In genomic region chrX:51167976-51168375, GRCm38 (mm10) we compare ENCODE assay signal across 26 mouse cellular contexts. TPM values are rescaled to one million over a fixed set of nuclear protein-coding genes. Genes with fewer than 3 reads are reported as not detected.
"Had no signal": no experiment of that assay in that cellular context is flagged by ENCODE, and none has a peak within 500 bp of the region (broad histone marks: within the 10 kb centered on the region; RNA-seq: fewer than 3 reads in every experiment).

No protein-coding gene starts in this region.

- H3K27ac ChIP-seq: gastrocnemius, adult 2 months; heart, embryonic 10.5 days; hindbrain, embryonic 10.5 days; hindbrain, embryonic 12.5 days; hindbrain, embryonic 14.5 days; intestine, embryonic 15.5 days; layer of hippocampus, adult 2 months; limb, embryonic 13.5 days; limb, embryonic 15.5 days; liver, embryonic 12.5 days had no signal

- H3K4me1 ChIP-seq: heart, embryonic 10.5 days; heart, embryonic 12.5 days; hindbrain, embryonic 10.5 days; hindbrain, embryonic 12.5 days; intestine, embryonic 15.5 days; limb, embryonic 15.5 days had no signal

- H3K36me3 ChIP-seq: heart, embryonic 10.5 days; heart, embryonic 12.5 days; hindbrain, embryonic 10.5 days; hindbrain, embryonic 12.5 days; intestine, embryonic 15.5 days; limb, embryonic 13.5 days; limb, embryonic 15.5 days; liver, embryonic 12.5 days had no signal

- DNase-seq: gastrocnemius, adult 2 months; gastrocnemius, postnatal 10 days; gastrocnemius, postnatal 25 days; heart, adult 18-20 months; heart, postnatal 10 days; heart, postnatal 4 days; kidney, adult 18-20 months; kidney, adult 8-10 months; kidney, postnatal 10 days; kidney, postnatal 25 days; kidney, postnatal 4 days; layer of hippocampus, postnatal 36 days; left cerebral cortex, postnatal 4 days had no signal

- H3K4me2 ChIP-seq: heart, embryonic 12.5 days; hindbrain, embryonic 12.5 days; hindbrain, embryonic 14.5 days; intestine, embryonic 15.5 days; limb, embryonic 13.5 days; limb, embryonic 15.5 days; liver, embryonic 12.5 days had no signal

- ATAC-seq: hindbrain, embryonic 16.5 days; inflammation-experienced regulatory T-cells, adult 6 months; intestine, embryonic 15.5 days; intestine, postnatal 0 days; liver, embryonic 12.5 days had no signal

- H3K4me3 ChIP-seq: gastrocnemius, adult 2 months; heart, embryonic 10.5 days; heart, embryonic 12.5 days; hindbrain, embryonic 10.5 days; hindbrain, embryonic 12.5 days; intestine, embryonic 15.5 days; layer of hippocampus, adult 2 months; limb, embryonic 13.5 days; limb, embryonic 15.5 days; liver, embryonic 12.5 days had no signal

- H3K9ac ChIP-seq: heart, embryonic 12.5 days; hindbrain, embryonic 12.5 days; hindbrain, embryonic 14.5 days; intestine, embryonic 15.5 days; limb, embryonic 13.5 days; limb, embryonic 15.5 days; liver, embryonic 12.5 days had no signal

- H3K27me3 ChIP-seq: heart, embryonic 12.5 days; hindbrain, embryonic 12.5 days; intestine, embryonic 15.5 days; limb, embryonic 13.5 days; limb, embryonic 15.5 days; liver, embryonic 12.5 days had no signal

- H3K9me3 ChIP-seq: heart, embryonic 10.5 days; heart, embryonic 12.5 days; hindbrain, embryonic 10.5 days; hindbrain, embryonic 12.5 days; intestine, embryonic 15.5 days; limb, embryonic 13.5 days; limb, embryonic 15.5 days; liver, embryonic 12.5 days had no signal

RNA-seq across cellular contexts. Expression of gene Mbnl3, which starts 38.4 kb away (rescaled TPM):
- total RNA-seq: layer of hippocampus, postnatal 36 days had no signal
